Mouse (Mus musculus) liver, adult 2 months (tissue): Measurements from ENCODE around the gene Foxd2.

ENCODE experiments used
- CTCF ChIP-seq: fragments of 200-500 bp; IDR thresholded peaks from 2 replicates; pipeline ENCODE4 v1.5.1; 2011; ENCODE audit warnings: low read depth, low read length, control low read depth
- POLR2A ChIP-seq: fragments of 200-500 bp; IDR thresholded peaks from 2 replicates; pipeline ENCODE4 v1.6.1; 2011; ENCODE audit warnings: low read length, control low read depth; ENCODE audit not compliant: insufficient read depth; ENCODE audit errors: extremely low read depth

DNA sequence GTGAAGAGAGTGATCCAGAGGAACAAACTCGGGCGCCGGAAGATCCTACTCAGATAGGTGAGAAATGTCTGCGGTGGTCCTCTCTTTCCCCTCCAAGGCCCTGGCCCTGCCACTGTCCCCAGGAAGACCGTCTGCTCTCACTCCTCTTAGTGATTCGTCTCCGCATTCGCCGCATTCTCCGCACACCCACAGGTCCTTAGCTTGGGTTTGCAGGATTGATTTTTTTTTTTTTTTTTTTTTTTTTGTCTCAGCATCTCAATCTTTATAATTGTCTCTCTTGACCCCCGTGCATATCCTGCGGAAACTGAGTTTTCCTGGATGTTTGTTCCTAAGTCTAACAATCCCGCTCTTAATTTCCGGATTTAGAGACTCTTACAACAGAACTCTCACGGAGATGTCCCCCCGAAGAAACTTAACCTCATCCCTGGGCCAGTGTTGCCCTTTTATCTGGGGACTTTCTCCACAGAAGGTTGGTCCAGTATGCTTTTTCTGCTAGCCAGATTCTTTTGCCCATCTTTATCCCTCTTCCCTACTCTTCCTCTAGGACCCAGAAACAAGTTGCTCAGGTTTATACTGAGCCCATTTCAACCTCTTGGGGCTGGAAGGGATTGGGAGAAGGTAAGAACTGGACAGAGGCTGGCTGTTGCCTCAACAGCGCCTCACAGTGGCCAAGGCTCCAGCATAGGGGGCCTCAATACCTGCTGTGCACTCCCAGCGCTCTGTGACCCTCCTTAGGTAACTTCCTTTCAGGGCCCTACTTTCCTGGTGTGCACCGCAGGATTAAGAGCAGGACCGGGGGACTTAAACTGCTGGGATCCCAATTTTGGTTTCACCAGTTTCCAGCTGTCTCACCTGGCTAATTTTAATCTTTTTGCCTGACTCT, 1.2 kb upstream of the Foxd2 start:
- TF ChIP-seq POLR2A: no peak
- peak; percentile 72 for TF ChIP-seq CTCF
